Mouse (Mus musculus): Measurements from ENCODE around the gene Vtcn1. TPM values are rescaled to one million over a fixed set of nuclear protein-coding genes. Genes with fewer than 3 reads are reported as not detected.
A peak's percentile ranks its signal among the peaks of the same experiment; 100 is the strongest.

Gene Vtcn1
- polyA plus RNA-seq, 1 experiment from 2014 or later: 0.08 TPM

GRCm38 (mm10) chr3:100910621-100911020 lies 85.4 kb downstream of the Vtcn1 start:
- H3K9me3 ChIP-seq (ENCODE audit: control insufficient read depth): no peaks in the 10 kb centered on the region
- H3K27me3 ChIP-seq (replicated peaks; ENCODE audit: control insufficient read depth, insufficient read depth, low read length): no peaks in the 10 kb centered on the region
- H3K36me3 ChIP-seq (ENCODE audit: control insufficient read depth, insufficient read depth): no peaks in the 10 kb centered on the region
- H3K4me1 ChIP-seq (replicated peaks; ENCODE audit: control insufficient read depth, insufficient read depth, low read length): no peaks in the 10 kb centered on the region
- WGBS: 40% methylated on average over 5 of the region's 5 CpGs
- TF ChIP-seq CTCF (IDR thresholded peaks at IDR 0.05; ENCODE audit: low read depth): 0 out of 2 replicates have a peak, but pooled peaks have one; percentile 8
- no peak overlapping the region for H3K27ac ChIP-seq (ENCODE audit: low read depth, low read length)
- H3K4me3 ChIP-seq (ENCODE audit: low read depth, low read length): no peak overlapping the region
- H3K4me2 ChIP-seq (replicated peaks; ENCODE audit: low read depth): no peak overlapping the region
- H3K9ac ChIP-seq (ENCODE audit: low read depth, low read length): no peak overlapping the region
- no peak for ATAC-seq

GRCm38 (mm10) chr3:100911026-100911425 lies 85.8 kb downstream of the Vtcn1 start:
- TF ChIP-seq CTCF (IDR thresholded peaks at IDR 0.05; ENCODE audit: low read depth): no peak
- Histone ChIP-seq H3K4me3 (ENCODE audit: low read depth, low read length) (no peak overlapping the region), H3K36me3 (ENCODE audit: control insufficient read depth, insufficient read depth) (no peaks in the 10 kb centered on the region), H3K9me3 (ENCODE audit: control insufficient read depth) (no peaks in the 10 kb centered on the region), H3K9ac (ENCODE audit: low read depth, low read length) (no peak overlapping the region), H3K27ac (ENCODE audit: low read depth, low read length) (no peak overlapping the region), H3K27me3 (replicated peaks; ENCODE audit: control insufficient read depth, insufficient read depth, low read length) (no peaks in the 10 kb centered on the region), H3K4me2 (replicated peaks; ENCODE audit: low read depth) (no peak overlapping the region), H3K4me1 (replicated peaks; ENCODE audit: control insufficient read depth, insufficient read depth, low read length) (no peaks in the 10 kb centered on the region)
- 51% methylated on average over 9 of the region's 9 CpGs for WGBS
- ATAC-seq: no peak

- WGBS: 43% methylated on average over 7 of the region's 7 CpGs
- ATAC-seq: no peak
- H3K27me3 ChIP-seq (replicated peaks; ENCODE audit: control insufficient read depth, insufficient read depth, low read length): no peaks in the 10 kb centered on the region
- H3K4me2 ChIP-seq (replicated peaks; ENCODE audit: low read depth): no peak overlapping the region
- H3K36me3 ChIP-seq (ENCODE audit: control insufficient read depth, insufficient read depth): no peaks in the 10 kb centered on the region
- H3K9me3 ChIP-seq (ENCODE audit: control insufficient read depth): no peaks in the 10 kb centered on the region
- no peaks in the 10 kb centered on the region for H3K4me1 ChIP-seq (replicated peaks; ENCODE audit: control insufficient read depth, insufficient read depth, low read length)
- no peak overlapping the region for H3K4me3 ChIP-seq (ENCODE audit: low read depth, low read length)
- no peak for TF ChIP-seq CTCF (IDR thresholded peaks at IDR 0.05; ENCODE audit: low read depth)
- H3K27ac ChIP-seq (ENCODE audit: low read depth, low read length): no peak overlapping the region
- H3K9ac ChIP-seq (ENCODE audit: low read depth, low read length): no peak overlapping the region
These were observed 86.4 kb downstream of the Vtcn1 start for GRCm38 (mm10) chr3:100911498-100912213.

- 12% methylated on average over 7 of the region's 7 CpGs for WGBS
- Histone ChIP-seq H3K27ac (ENCODE audit: low read depth, low read length) (no peak overlapping the region), H3K9ac (ENCODE audit: low read depth, low read length) (no peak overlapping the region), H3K4me3 (ENCODE audit: low read depth, low read length) (no peak overlapping the region), H3K4me2 (replicated peaks; ENCODE audit: low read depth) (no peak overlapping the region), H3K4me1 (replicated peaks; ENCODE audit: control insufficient read depth, insufficient read depth, low read length) (no peaks in the 10 kb centered on the region), H3K9me3 (ENCODE audit: control insufficient read depth) (no peaks in the 10 kb centered on the region), H3K36me3 (ENCODE audit: control insufficient read depth, insufficient read depth) (no peaks in the 10 kb centered on the region), H3K27me3 (replicated peaks; ENCODE audit: control insufficient read depth, insufficient read depth, low read length) (no peaks in the 10 kb centered on the region)
- TF ChIP-seq CTCF (IDR thresholded peaks at IDR 0.05; ENCODE audit: low read depth): peak; percentile 78
- ATAC-seq: no peak
These were observed 91.6 kb downstream of the Vtcn1 start for GRCm38 (mm10) chr3:100916844-100917243.

GRCm38 (mm10) chr3:100920611-100921140 lies 95.4 kb downstream of the Vtcn1 start:
- no peak for TF ChIP-seq CTCF (IDR thresholded peaks at IDR 0.05; ENCODE audit: low read depth)
- Histone ChIP-seq H3K27me3 (replicated peaks; ENCODE audit: control insufficient read depth, insufficient read depth, low read length) (no peaks in the 10 kb centered on the region), H3K4me2 (replicated peaks; ENCODE audit: low read depth) (peak overlapping the region; percentile 21; the same call in 1 of the 2 replicates), H3K4me1 (replicated peaks; ENCODE audit: control insufficient read depth, insufficient read depth, low read length) (no peaks in the 10 kb centered on the region; the same call in 1 of the 2 replicates), H3K4me3 (ENCODE audit: low read depth, low read length) (no peak overlapping the region), H3K9ac (ENCODE audit: low read depth, low read length) (no peak overlapping the region), H3K36me3 (ENCODE audit: control insufficient read depth, insufficient read depth) (no peaks in the 10 kb centered on the region; the same call in 1 of the 2 replicates), H3K27ac (ENCODE audit: low read depth, low read length) (no peak overlapping the region), H3K9me3 (ENCODE audit: control insufficient read depth) (no peaks in the 10 kb centered on the region)
- no peak for ATAC-seq
- WGBS: 74% methylated on average over 9 of the region's 9 CpGs

- no peak for TF ChIP-seq CTCF (IDR thresholded peaks at IDR 0.05; ENCODE audit: low read depth)
- WGBS: under 1% methylated on average over 39 of the region's 39 CpGs
These were observed 96.7 kb downstream of the Vtcn1 start, which contains the start of gene Trim45 for GRCm38 (mm10) chr3:100921825-100922505. Trim45 (plus strand) TSS chr3:100922202.

More at GRCm38 (mm10) chr3:100921825-100922505, 96.7 kb downstream of the Vtcn1 start, which contains the start of gene Trim45:
- no peaks in the 10 kb centered on the region; the same call in 1 of the 2 replicates for H3K4me1 ChIP-seq (replicated peaks; ENCODE audit: control insufficient read depth, insufficient read depth, low read length)
- no peaks in the 10 kb centered on the region; the same call in 1 of the 2 replicates for H3K36me3 ChIP-seq (ENCODE audit: control insufficient read depth, insufficient read depth)
- H3K9me3 ChIP-seq (ENCODE audit: control insufficient read depth): no peaks in the 10 kb centered on the region
- peak; percentile 99 for ATAC-seq
- H3K27ac ChIP-seq (ENCODE audit: low read depth, low read length): peak within 1 kb of the TSS; percentile 62
- H3K27me3 ChIP-seq (replicated peaks; ENCODE audit: control insufficient read depth, insufficient read depth, low read length): no peaks in the 10 kb centered on the region
- H3K4me3 ChIP-seq (ENCODE audit: low read depth, low read length): peak within 1 kb of the TSS; percentile 63
- peak within 1 kb of the TSS; percentile 66 for H3K9ac ChIP-seq (ENCODE audit: low read depth, low read length)
- H3K4me2 ChIP-seq (replicated peaks; ENCODE audit: low read depth): peak within 1 kb of the TSS; percentile 76
